Mouse (Mus musculus) embryonic fibroblast, embryonic 13.5 days (primary cell): ENCODE data around the gene Scrn1. TPM values are rescaled to one million over a fixed set of nuclear protein-coding genes. Genes with fewer than 3 reads are reported as not detected.

Experiments
- H3K27ac ChIP-seq: 2 replicates; pipeline ENCODE4 v1.5.1; 2012; ENCODE audit warnings: low read length, control low read depth, inconsistent platforms; ENCODE audit not compliant: insufficient read depth
- H3K4me1 ChIP-seq: 2 replicates; pipeline ENCODE4 v1.6.1; 2011; ENCODE audit warnings: low read length; ENCODE audit not compliant: control insufficient read depth, insufficient read depth
- H3K4me3 ChIP-seq: 2 replicates; pipeline ENCODE4 v1.5.1; 2011; ENCODE audit warnings: mild to moderate bottlenecking, control low read depth, low read length; ENCODE audit not compliant: insufficient read depth
- CTCF ChIP-seq: IDR thresholded peaks from 2 replicates; pipeline ENCODE4 v1.5.1; 2011; ENCODE audit warnings: mild to moderate bottlenecking, control low read depth, low read length, moderate library complexity, borderline replicate concordance; ENCODE audit not compliant: insufficient read depth
- POLR2A ChIP-seq: IDR thresholded peaks from 2 replicates; pipeline ENCODE4 v1.6.1; 2011; ENCODE audit warnings: low read depth, mild to moderate bottlenecking, control low read depth, low read length, moderate library complexity
- polyA plus RNA-seq: library from polyadenylated mRNA; stranded (reverse); fragments of >200 nt; gene quantifications from 2 replicates; pipeline ENCODE4 v1.2.4, GENCODE M21; 2011; ENCODE audit warnings: low read depth; ENCODE audit not compliant: missing spikeins, insufficient read length

Gene Scrn1
- polyA plus RNA-seq, 1 experiment = 19.9 TPM

DNA sequence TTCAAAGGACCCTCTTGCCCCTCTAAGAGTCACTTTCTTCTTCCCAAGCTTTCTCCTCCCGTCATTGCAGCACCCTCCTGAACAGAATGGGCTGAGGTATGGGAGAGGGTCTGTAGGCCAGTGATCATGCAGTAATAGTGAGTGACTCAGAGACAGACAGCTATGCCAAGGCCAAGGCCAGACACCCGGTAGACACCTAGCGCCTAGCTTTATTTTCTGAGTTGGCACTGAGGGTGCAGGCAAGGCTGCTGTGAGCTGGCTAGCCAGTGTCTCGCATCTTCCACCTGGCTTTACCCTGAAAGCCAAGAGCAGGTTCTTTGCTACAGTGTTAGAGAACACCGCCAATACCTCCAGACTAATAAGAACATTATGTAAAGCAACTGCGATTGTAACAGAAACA is 103.5 kb downstream of the Scrn1 start:
- H3K4me3 ChIP-seq = no peak overlapping the region
- H3K27ac ChIP-seq = no peak overlapping the region
- no peaks in the 10 kb centered on the region for H3K4me1 ChIP-seq
- no peak for TF ChIP-seq POLR2A
- TF ChIP-seq CTCF = no peak

DNA sequence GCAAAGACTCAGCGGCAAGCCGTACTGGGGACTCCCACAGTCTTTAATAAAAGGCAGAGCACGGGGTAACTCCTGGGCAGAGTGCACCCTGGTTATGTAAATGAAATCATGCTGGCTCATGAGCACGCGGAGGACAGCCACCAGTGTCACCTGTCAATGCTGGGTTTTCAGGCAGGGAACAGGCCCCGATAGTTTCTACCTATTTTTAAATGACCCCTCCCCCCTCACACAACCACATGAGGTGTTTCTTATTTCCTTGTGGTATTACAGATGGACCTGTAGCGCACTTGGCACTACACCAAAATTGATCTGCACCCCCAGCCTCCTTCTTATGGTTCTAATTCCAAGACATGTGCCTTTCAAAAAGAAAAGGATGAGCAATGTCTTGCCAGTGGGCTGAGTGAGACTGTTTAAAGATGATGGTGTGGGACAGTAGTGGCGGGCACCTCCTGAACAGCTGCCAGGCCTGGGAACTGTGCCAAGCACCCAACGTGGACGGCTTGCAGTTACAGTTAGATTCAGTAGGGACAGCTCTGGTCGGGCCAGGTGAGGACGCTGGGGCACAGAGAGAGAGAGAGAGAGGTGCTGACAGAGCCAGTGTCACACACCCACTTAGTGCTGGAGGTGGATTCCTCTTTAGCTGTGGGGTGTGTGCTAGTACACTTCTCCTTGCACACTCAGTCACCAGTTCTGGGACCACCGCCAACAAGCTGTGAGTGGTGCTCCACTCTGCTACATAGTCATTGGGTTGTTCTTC is 105.2 kb downstream of the Scrn1 start:
- TF ChIP-seq POLR2A (no peak), CTCF (no peak)
- no peak overlapping the region for H3K27ac ChIP-seq
- no peaks in the 10 kb centered on the region for H3K4me1 ChIP-seq

DNA sequence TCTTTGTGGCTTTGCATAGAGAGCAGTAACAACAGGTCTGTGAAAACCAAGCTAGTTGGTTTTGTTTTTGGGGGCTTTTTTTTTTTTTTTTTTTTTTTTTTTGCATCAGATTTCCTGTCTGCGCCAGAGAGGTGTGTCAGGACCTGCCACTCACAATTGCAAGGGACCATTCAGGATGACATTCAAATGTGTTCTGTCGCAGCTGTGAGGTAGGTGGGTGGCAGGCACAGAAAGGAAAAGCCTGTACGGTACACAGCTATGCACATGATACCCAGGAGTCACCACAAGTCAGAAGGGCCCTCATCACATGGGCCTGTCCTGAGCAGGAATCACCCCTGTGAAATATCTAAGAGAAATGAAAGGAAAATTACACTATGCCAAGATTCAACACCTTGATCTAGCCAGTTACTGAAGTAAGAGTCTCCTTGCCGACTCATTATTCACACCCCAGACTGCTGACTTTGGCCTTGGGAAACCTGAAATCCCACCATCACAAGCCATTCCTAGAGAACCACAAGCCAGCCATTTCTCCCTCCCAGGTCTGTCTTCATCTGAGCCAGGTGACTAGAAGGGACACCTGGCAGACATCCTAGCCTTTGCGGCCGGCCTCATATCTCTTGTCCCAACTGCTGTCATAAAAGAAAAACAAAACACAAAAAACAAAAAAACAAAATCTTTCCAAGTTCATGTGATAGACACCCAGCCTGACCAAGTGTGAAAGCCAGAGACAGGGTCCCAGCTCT is 105.9 kb downstream of the Scrn1 start:
- H3K27ac ChIP-seq = no peak overlapping the region
- H3K4me1 ChIP-seq = no peaks in the 10 kb centered on the region
- no peak overlapping the region for H3K4me3 ChIP-seq
- TF ChIP-seq CTCF (no peak), POLR2A (no peak)

More for the DNA sequence above, 105.2 kb downstream of the Scrn1 start:
- H3K4me3 ChIP-seq = no peak overlapping the region

DNA sequence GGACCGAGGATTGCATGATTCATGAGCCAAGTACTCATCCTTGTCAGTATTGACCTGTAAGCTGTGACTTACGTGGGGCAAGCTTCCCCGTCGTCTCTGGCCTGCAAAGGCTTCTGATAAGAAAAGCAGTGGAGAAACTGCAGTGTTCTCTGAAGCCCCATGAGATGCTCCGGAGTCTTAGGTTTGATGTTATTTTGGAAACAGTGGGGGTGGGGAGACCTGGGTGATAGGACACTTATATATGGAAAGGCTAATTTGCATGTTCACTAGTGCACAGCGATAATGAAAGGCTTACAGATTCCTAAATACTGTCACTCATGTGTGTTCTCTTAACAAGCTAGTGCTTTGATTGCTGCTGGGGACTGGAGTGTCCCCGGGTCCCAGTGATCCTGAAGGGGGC is 106.6 kb downstream of the Scrn1 start:
- Histone ChIP-seq H3K27ac (no peak overlapping the region), H3K4me3 (no peak overlapping the region), H3K4me1 (no peaks in the 10 kb centered on the region)
- no peak for TF ChIP-seq CTCF
- TF ChIP-seq POLR2A = no peak

Other genes starting within 250 kb of the Scrn1 start
- gene Prr15, start 240.7 kb downstream of the Scrn1 start, polyA plus RNA-seq = 0.35 TPM in 1 of 2 replicates, not detected in the other
- not detected in 2 replicates for gene Wipf3, start 136.9 kb downstream of the Scrn1 start, polyA plus RNA-seq
- 7.0 and 9.1 TPM in 2 replicates for gene Plekha8, start 28.6 kb upstream of the Scrn1 start, polyA plus RNA-seq
- 59.6 and 61.2 TPM in 2 replicates for gene Fkbp14, start 30.8 kb upstream of the Scrn1 start, polyA plus RNA-seq
- 1.3 and 1.8 TPM in 2 replicates for gene Mturn, start 115.1 kb upstream of the Scrn1 start, polyA plus RNA-seq